Mouse (Mus musculus) neural tube, embryonic 10.5 days (tissue): ENCODE measurements around the gene Wdr37.
"Not testable (repeated sequence)": the region's sequence is repeated elsewhere in the genome, so short reads cannot be mapped to it uniquely, and the experiment has no call there.

Source experiments
- DNase-seq: peaks from one replicate; pipeline ENCODE4 v3.0.0-alpha.2; 2017; ENCODE audit warnings: low spot score; ENCODE audit errors: extremely low spot score

Wdr37 gene

DNA sequence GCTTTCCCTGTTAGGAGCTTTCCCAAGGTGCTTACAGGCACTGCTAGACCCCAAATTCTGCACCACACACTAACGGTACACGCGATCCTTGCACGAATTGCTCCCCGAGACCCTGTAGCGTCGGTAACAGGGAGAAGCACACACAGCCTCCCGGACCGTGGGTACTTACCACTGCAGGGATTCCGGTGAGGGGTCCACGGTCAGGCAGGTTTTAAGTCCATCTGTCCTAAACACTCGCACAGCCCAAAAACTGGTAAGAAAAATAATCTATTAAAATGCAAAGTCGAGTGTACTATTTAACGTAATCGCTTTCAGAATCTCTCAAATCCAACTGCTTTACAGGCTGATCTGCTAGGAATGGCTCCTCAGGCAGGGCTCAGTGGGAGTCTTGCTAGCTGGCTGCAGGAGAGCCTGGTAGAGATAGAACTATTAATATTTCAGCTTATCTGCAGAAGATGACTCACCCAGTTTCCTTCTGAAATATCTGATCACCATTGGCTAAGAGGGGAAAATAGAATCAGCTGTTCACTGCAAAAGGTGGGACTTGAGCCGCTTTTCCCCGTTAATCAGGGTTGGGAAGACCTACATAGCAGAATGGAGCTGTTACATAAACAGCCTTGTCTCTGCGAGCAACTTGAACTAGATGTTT lies at the start of gene Wdr37:
TSS of gene Wdr37 (minus strand) at position 596 of the 649 bp plus-strand sequence.
- DNase-seq = no peak

DNA sequence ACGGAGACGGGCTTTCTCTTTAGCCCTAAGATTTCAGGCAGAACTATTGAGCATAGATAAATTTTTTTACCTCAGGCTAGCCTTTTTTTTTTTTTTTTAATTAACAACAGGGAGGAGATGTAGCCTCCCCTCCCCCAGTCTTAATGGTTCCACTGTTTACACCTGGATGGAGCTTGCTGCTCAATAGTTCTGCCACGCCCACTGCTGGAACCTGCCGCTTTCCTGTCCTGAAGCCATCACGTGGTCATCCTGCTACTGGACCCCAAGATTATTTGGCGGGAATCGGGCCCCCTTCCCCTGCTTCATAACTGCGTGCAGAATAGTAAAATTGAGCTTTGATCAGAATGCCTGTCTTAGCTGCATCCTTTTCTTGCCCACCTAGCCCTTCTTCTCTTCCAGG lies 42.2 kb upstream of the Wdr37 start:
- DNase-seq = not testable (repeated sequence)

DNA sequence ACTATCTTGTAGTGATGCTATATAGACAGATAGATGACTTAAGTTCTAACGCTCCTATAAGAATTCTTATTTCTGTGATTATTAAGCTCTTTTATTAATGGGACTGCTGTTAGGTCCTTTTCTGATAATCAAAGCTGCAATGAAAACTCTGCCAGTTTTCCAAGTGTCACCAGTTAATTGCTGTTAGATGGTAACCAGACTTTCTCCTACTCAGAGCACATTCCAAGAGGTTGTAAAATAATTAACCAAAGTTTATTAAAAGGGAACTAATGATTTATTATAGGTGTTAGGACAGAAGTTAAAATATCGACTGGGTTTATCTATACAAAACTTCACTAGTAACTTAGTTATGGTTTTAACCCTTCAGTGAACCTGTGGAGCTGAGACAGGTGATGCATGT lies 34.3 kb upstream of the Wdr37 start:
- DNase-seq = not testable (repeated sequence)

DNA sequence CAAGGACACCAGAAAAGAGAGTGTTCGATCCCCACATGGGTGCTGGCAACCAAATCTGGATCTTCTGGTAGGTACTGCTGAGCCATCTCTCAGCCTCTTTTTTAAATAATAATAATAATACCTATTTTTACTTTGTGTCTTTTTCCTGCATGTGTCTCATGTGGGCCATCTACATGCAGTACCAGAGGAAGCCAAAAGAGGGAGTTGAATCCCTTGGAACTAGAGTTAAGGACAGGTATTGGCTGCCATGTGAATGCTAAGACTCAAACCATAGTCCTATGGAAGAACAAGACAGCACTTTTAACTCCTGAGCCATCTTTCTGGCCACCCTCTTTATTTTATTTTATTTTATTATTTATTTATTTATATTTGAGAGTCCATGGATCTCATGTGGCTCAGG lies 16.9 kb upstream of the Wdr37 start:
- DNase-seq = no peak

DNA sequence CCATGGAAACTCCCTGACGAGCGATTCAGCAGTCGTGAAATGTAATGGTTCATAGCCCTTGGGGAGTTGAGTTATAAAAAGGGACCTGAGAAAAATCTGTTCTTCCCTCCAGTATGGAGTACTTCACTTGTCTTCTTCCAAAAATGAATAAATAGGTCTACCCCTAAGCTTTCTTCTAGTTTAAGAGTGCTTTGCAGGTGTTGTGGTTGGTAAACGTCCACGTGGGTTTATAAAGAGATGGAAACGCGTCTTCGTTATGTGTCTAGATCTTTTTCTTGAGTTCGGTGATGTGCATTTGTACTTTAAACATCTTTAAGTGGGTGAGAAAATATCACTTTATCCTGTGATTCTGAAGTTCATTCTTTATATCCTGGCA lies 14.5 kb upstream of the Wdr37 start:
- no peak for DNase-seq

DNA sequence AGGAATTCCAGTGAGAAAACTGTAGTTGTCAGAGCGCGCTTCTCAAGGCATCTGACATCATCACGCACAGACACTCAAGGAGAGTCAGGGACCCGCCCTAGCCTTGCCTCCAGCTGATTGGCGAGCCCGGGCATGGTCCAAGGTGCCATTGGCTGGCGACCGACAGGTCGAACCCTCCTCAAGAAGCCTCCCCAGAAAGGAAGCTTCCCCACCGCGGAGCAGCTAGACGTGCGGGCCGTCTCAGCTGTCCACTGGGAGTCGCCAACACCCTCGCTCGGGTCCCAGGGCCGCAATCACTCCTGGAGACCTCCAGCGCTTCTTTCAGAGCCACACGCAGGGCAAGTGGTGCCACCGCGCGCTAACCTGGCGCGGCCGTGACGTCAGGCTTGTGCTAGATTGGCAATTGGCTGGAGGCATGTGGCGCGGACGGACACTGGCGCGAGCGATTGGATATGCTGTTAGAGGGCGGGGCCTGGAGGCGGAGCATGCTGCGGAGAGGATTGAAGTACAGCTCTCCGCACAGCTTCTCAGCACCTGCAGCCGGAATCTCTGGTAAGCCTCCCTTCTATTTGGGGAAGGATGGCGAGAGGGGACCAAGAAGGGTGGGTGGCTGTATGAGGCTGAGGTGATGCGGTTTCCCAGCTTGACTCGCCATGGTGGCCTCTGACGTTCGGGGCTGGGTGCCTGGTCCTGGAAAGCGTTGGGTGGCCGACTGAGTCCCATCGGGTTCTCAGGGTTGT lies 13.9 kb upstream of the Wdr37 start, which contains the start of gene Idi1:
TSS of gene Idi1 (plus strand) at position 57 of the 740 bp plus-strand sequence.
- peak; percentile 99 for DNase-seq

DNA sequence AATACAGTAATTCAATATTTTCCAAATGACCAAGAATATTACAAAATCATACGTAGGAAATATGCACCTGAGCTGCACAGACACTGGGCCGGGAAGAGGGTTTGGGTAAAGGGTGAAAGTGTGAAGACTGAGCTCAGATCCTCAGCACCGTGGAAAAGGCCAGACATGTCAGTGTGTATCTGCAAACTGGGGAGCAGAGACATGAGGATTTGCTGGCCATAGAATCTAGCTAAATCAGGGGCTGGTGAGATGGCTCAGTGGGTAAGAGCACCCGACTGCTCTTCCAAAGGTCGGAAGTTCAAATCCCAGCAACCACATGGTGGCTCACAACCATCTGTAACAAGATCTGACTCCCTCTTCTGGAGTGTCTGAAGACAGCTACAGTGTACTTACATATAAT lies 12.2 kb upstream of the Wdr37 start:
- not testable (repeated sequence) for DNase-seq

DNA sequence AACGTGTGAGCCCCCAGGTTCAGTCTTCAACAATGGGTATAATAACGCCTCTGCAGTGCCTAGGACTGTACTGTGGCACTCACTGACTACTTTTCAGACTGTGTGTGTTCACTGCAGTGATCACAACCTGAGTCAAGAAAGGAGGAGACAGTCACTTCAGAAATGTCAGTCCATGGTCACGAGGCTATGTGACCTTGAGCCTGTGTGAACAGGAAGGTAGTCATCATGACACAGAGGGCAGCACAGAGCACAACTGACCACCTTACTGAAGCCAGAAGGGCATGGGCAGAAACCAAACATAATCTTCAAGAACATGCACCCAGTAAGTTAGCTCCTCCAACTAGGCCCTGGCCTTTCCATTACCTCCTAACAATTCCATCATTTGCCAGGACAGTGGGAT lies 9.9 kb upstream of the Wdr37 start:
- DNase-seq = no peak

DNA sequence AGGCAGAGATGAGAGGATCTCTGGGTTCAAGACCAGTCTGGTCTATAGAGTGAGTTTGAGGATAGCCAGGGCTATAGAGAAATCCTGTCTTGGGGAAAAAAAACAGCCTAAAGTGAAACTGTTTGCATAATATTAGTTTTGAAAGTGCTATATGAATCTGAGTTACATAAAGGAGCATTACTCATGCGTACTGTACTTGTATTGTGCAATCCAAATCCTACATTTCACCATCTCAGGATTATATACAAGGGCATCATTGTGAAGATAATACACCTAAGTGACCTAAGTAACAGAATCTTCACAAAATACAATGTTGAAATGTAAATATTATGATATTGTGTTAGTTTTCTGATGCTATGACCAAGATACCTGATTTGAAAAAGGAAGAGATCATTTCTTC lies 2.1 kb upstream of the Wdr37 start:
- no peak for DNase-seq

DNA sequence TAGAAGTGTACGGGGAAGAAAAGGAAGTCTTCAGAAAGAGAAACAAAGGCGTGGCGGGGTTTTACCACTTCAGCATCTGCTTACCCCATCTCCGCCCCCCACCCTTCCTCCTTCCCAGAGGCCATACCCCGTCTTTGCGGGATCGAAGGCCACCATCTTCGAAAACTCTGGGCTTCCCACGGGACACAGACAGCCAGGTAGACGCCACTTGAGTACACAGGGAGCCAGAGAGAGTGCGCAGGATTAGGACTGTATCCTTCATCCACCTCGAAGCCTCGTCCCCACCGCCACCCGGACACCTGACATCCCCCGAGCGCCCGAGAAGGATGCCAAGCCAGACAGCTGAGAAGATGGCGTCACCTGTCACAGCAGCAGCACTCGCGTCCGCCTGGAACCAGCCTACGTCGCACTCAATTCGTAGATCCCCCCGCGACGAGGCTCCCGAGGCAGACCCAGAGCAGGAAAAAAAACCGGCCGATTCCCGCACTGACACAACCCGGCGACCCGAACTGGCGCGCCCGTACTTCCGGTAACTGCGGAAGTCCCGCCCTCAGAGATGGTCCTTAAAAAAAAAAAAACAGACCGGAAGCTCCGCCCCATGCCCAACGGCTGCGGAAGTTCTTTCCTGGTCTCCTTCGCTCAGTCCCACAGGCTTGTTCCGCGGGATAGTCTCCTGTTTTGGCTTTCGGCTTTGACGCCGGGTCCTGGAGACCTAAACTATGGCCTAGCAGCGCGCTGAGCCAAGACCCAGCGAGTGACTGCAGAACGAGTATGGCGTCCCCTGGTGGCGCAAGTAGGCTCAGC lies 997 bp downstream of the Wdr37 start:
- DNase-seq = peak; percentile 88

DNA sequence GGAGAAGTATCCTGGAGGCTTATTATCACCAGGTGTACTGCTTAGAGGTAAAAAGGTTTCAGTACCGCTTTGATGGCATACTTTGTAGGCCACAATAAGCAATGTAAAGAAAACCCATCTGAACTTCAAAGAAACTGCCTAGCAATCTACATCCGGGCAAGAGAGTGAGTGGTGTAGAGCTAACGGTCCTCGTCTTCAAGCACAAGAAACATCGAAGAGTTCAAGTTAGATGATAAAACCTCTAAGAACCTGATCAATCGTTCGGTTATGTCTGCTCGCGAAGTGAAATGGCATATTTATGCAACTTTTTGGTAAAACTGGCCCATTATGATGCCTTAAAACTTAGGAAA lies 1.6 kb downstream of the Wdr37 start:
- DNase-seq = no peak

DNA sequence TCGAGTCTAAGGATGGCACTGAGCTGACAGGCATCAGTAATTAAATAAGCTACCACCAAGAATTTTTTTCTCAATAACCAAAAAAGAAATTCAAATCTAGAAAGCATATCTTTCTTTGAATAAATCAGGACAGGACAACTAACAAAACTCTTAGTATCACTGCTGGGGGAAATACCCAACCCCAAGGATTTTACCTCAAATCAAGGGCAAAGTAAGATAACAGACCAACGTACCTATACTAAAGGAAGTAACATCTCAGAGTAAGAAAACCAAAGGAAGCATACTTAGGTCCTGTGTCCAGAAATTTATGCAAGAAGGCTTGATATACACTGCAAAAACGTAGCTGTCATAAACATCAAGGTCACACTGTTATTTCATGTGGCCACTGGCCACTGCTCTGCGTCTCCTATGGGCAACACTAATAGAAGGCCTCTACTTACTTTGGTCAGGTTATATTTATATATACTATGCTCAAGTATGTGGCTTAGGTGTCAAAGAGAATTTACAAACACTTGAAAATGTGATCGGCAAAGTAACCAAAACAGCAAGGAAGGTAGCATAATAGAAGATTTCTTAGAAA lies 2.0 kb downstream of the Wdr37 start:
- DNase-seq = no peak

DNA sequence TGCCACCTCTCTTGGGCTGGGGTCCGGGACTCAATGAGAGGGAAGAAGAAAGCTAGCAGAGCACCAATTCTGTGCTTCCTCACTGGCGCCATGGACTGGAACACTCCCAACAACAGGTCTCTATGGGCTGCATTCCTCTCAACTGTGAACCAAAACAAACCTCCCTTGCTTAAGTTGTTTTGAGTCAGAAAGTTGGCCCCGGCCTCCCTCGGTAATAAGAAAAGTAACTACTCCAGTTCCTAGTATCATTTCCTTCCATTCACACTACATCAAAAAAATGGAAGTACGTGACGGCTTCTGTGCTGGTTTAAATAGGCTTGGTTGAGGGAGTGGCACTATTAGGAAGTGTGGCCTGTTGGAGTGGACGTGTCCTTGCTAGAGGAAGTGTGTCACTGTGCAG lies 5.1 kb downstream of the Wdr37 start:
- DNase-seq = no peak

DNA sequence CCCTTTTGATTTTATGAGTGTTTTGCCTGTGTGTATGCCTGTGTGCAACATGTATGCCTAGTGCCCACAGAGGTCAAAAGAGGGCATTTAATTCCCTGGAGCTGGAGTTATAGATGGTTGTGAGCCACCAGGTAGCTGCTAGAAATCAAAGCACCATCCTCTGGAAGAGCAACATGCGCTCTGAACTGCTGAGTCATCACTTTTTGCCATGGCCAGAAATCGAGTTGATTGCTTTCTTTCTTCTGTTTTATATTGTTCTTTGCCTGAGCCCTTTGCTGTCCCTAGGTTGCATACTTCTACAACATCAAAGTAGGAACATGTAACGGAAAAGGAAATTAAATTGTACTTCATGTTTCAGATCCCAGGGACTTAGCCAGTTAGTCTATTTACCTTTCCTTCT lies 6.7 kb downstream of the Wdr37 start:
- no peak for DNase-seq

DNA sequence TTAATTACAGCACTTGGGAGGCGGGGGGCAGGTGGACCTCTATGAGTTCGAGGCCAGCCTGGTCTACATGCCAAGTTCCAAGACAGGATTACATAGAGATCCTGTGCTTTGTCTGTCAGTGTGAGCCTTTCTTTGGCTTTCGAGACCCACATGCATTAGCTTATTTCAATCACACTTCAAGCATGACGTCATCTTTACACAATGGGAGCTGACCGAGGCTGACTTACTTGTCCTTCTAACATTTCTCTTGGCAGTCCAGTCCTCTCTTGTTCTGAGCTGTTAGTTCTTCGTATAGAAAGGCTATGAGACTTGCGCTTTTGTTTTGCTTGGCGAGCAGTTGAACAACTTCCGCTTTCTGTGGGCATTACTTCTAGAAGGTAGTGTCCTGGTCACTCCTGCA lies 10.8 kb downstream of the Wdr37 start:
- no peak for DNase-seq

DNA sequence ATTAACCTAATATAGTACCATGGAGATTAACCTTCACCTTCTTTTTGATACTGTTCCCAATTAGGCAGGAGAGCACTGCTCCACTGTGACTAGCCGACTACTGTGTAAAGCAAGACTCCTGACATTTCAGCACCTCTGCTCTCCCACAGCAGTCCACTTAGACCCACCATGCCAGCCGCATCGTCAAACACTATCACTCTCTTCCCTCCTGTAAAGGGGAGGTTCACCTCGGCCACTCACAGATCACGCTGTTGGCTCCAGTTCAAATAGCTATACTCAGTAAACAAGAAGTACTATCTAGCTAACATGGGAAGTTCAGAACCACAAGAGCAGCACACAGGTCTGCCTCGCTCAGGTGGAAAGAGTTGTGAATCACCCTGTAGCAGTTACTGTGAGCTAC lies 13.3 kb downstream of the Wdr37 start:
- DNase-seq = no peak

DNA sequence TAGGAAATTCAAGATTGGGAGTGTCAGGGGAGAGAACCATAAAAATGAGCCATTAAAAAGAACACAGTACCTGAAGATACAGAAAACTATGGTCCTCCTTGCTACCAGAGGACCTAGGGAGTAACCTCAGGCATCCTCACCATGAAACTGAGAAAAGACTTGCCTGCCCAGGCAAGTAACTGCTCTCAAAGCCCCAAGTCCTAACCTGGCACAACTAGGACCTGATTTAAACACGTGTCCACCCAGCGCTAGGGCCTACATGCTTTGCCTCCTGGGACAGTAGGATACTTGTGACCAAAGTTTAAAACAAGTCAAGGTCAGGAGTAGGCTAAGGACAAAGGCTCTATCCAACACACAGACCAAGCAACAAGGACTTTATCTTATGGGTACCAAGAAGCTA lies 16.9 kb downstream of the Wdr37 start:
- DNase-seq = no peak

DNA sequence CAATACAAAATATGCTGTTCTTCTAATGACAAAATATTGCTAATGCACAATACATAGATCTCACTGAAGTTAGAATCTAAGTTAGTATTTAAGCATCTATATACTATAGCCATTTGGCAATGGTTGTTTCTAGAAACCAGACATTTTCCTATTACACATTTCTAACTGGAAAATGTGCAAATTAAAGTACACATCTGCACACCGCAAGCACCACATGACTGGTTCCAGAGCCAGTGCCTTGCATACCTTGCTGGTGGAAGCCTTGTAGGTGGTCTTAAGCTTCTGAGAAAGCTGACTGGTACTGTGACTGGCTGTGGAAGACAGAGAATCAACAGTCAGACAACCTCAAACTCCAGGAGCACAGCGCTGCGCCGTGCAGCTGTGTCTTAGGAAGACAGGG lies 18.3 kb downstream of the Wdr37 start:
- no peak for DNase-seq

DNA sequence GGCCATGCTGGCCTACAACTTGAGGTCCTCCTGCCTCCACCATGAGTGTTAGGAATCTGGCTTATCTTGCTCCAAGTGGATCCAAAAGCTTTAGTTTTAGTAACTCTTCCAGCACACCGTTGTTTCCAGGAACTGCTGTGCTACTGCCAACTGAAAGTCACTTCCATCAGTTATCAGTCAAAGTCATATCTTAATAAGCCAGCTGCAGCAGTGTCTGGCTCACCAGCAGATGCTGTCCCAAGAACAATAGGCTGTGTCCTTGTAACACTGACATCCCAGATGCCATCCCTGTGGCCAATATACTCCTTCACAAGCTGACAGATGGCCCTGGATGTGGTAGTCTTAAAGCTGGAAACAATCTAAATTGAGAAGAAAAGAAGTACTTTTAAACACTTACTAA lies 22.4 kb downstream of the Wdr37 start:
- DNase-seq = no peak

DNA sequence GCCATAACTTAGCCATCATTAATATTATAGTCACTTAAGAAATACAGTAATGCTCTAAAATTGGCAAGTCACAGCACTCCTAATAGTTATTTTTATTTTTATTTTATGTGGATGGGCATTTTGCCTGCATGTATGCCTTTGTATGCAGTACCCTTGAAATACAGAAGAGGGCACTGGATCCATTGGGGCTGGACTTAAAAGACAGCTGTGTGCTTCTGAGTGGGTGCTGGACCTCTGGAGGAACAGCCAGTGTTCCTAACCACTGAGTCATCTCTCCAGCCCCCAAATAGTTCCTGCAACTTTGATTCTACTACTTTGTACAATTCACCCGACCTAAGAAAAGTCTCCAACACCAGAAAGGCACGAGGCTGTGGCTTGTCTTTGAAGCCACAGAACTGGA lies 24.0 kb downstream of the Wdr37 start:
- no peak for DNase-seq

DNA sequence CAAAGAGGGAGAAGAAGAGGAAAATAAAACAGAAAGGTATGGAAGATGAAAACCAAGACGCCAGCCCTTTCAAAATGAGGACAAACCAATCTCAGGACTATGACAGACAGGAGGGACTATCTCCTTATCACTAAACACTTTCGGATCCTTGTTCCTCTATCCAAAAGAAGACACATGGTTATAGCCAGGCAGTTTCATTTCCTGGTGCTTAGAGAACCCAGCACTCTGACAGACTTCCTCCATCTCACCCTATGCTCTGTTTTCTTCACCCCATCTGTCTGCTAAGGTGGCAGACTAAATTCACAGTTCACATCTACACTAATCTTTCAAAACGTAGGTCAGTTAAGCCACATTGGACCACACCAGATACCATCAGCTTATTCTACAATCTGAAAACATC lies 29.4 kb downstream of the Wdr37 start:
- no peak for DNase-seq

DNA sequence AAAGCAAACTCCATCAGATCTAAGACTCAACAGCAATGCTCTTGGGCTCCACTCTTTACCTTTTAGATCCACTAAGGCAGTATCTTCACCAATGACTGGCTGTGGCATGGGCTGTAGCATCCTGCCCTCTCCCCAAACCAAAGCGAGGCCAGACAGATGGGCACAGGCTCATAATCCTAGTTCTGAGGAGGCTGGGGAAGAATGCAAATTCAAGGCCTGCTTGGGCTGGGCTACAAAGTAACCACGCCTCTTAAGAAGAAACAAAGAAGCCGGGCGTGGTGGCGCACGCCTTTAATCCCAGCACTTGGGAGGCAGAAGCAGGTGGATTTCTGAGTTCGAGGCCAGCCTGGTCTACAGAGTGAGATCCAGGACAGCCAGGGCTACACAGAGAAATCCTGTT lies 29.9 kb downstream of the Wdr37 start:
- not testable (repeated sequence) for DNase-seq
